In genomic region chr12:33197287-33197686, GRCm38 (mm10) we compare ENCODE assay signal across 16 mouse cellular contexts. TPM values are rescaled to one million over a fixed set of nuclear protein-coding genes. Genes with fewer than 3 reads are reported as not detected.
DNase-seq lines count a peak whose midpoint lies in the region; ATAC-seq and TF ChIP-seq lines count a peak whose summit lies in the region.
"Had no signal": no experiment of that assay in that cellular context is flagged by ENCODE, and none has a peak within 500 bp of the region (broad histone marks: within the 10 kb centered on the region; RNA-seq: fewer than 3 reads in every experiment).

No protein-coding gene starts in this region.

- no peaks in the 10 kb centered on the region for H3K27me3 ChIP-seq in forebrain, embryonic 13.5 days
- no peaks in the 10 kb centered on the region for H3K27me3 ChIP-seq in forebrain, embryonic 10.5 days (ENCODE audit: poor library complexity, severe bottlenecking)
- H3K27me3 ChIP-seq in lung, embryonic 14.5 days (ENCODE audit: insufficient read depth, low read length) = no peaks in the 10 kb centered on the region
- H3K27me3 ChIP-seq in neural tube, embryonic 13.5 days = 0 out of 2 replicates have a peak, but pooled peaks cover 11% of the 10 kb centered on the region
- H3K27me3 ChIP-seq: forebrain, embryonic 12.5 days; hindbrain, embryonic 12.5 days; liver, embryonic 12.5 days had no signal

- H3K9ac ChIP-seq in forebrain, embryonic 13.5 days = no peak overlapping the region
- no peak overlapping the region for H3K9ac ChIP-seq in lung, embryonic 14.5 days
- no peak overlapping the region for H3K9ac ChIP-seq in neural tube, embryonic 13.5 days
- H3K9ac ChIP-seq: forebrain, embryonic 12.5 days; hindbrain, embryonic 12.5 days; liver, embryonic 12.5 days had no signal

- H3K4me3 ChIP-seq in forebrain, embryonic 13.5 days = no peak overlapping the region
- no peak overlapping the region for H3K4me3 ChIP-seq in forebrain, embryonic 10.5 days
- no peak overlapping the region for H3K4me3 ChIP-seq in lung, embryonic 14.5 days (ENCODE audit: low read depth, low read length)
- H3K4me3 ChIP-seq in neural tube, embryonic 13.5 days = no peak overlapping the region
- H3K4me3 ChIP-seq: forebrain, embryonic 12.5 days; hindbrain, embryonic 12.5 days; liver, embryonic 12.5 days had no signal

- no peak overlapping the region for H3K4me2 ChIP-seq in forebrain, embryonic 13.5 days
- H3K4me2 ChIP-seq in lung, embryonic 14.5 days = no peak overlapping the region
- no peak overlapping the region for H3K4me2 ChIP-seq in neural tube, embryonic 13.5 days
- H3K4me2 ChIP-seq: forebrain, embryonic 12.5 days; hindbrain, embryonic 12.5 days; liver, embryonic 12.5 days had no signal

- ATAC-seq in forebrain, embryonic 13.5 days = peak; percentile 19; the same call in 1 of the 2 replicates
- ATAC-seq in lung, embryonic 14.5 days (ENCODE audit: insufficient read depth) = no peak
- peak; percentile 67 for ATAC-seq in neural tube, embryonic 13.5 days (ENCODE audit: low read depth)
- ATAC-seq: liver, embryonic 12.5 days had no signal

- H3K27ac ChIP-seq in forebrain, embryonic 13.5 days = no peak overlapping the region
- H3K27ac ChIP-seq in forebrain, embryonic 10.5 days = no peak overlapping the region
- H3K27ac ChIP-seq in lung, embryonic 14.5 days (ENCODE audit: low read depth) = no peak overlapping the region
- no peak overlapping the region for H3K27ac ChIP-seq in neural tube, embryonic 13.5 days (replicated peaks)
- H3K27ac ChIP-seq: forebrain, embryonic 12.5 days; hindbrain, embryonic 12.5 days; liver, embryonic 12.5 days; stomach, postnatal 0 days had no signal

- 0 out of 2 replicates have a peak, but pooled peaks cover 4% of the 10 kb centered on the region for H3K36me3 ChIP-seq in forebrain, embryonic 13.5 days (ENCODE audit: poor library complexity, severe bottlenecking)
- H3K36me3 ChIP-seq in forebrain, embryonic 10.5 days (replicated peaks) = peaks cover 5% of the 10 kb centered on the region; the same call in 1 of the 2 replicates
- no peaks in the 10 kb centered on the region for H3K36me3 ChIP-seq in lung, embryonic 14.5 days (ENCODE audit: insufficient read depth)
- no peaks in the 10 kb centered on the region for H3K36me3 ChIP-seq in neural tube, embryonic 13.5 days
- H3K36me3 ChIP-seq: forebrain, embryonic 12.5 days; liver, embryonic 12.5 days had no signal

- no peak for TF ChIP-seq POLR2A in brain, embryonic 14.5 days (IDR thresholded peaks at IDR 0.05; ENCODE audit: borderline replicate concordance, extremely low read depth, insufficient read depth, insufficient read length, poor library complexity, severe bottlenecking)

- WGBS in forebrain, embryonic 13.5 days = 20% methylated on average over 6 of the region's 6 CpGs
- 67% methylated on average over 6 of the region's 6 CpGs for WGBS in forebrain, embryonic 10.5 days
- WGBS in lung, embryonic 14.5 days = 70% methylated on average over 6 of the region's 6 CpGs
- WGBS in neural tube, embryonic 13.5 days = 14% methylated on average over 6 of the region's 6 CpGs

- no peak for DNase-seq in forebrain, embryonic 10.5 days (ENCODE audit: extremely low spot score, low spot score)
- peak; percentile 56 for DNase-seq in lung, embryonic 14.5 days
- DNase-seq in lung, postnatal 14 days = no peak
- peak; percentile 73 for DNase-seq in brain, embryonic 14.5 days (ENCODE audit: low read depth)
- DNase-seq in urinary bladder, postnatal 25 days (ENCODE audit: low spot score) = no peak
- DNase-seq in adrenal gland, postnatal 36 days = no peak
- DNase-seq: adrenal gland, postnatal 14 days; B cell, adult 2 months; kidney, adult 11 months; kidney, postnatal 10 days had no signal

- TF ChIP-seq CTCF in lung, embryonic 14.5 days (IDR thresholded peaks at IDR 0.05; ENCODE audit: low read depth) = no peak
- no peak for TF ChIP-seq CTCF in brain, embryonic 14.5 days (IDR thresholded peaks at IDR 0.05; ENCODE audit: borderline replicate concordance, extremely low read depth, insufficient read depth, insufficient read length)

- peaks cover 28% of the 10 kb centered on the region for H3K4me1 ChIP-seq in forebrain, embryonic 13.5 days
- peaks cover 45% of the 10 kb centered on the region for H3K4me1 ChIP-seq in forebrain, embryonic 10.5 days
- H3K4me1 ChIP-seq in lung, embryonic 14.5 days (ENCODE audit: insufficient read depth) = peaks cover 9% of the 10 kb centered on the region; the same call in 1 of the 2 replicates
- H3K4me1 ChIP-seq in neural tube, embryonic 13.5 days (replicated peaks) = peaks cover 51% of the 10 kb centered on the region

- 0 out of 2 replicates have a peak, but pooled peaks cover 6% of the 10 kb centered on the region for H3K9me3 ChIP-seq in forebrain, embryonic 13.5 days (replicated peaks)
- H3K9me3 ChIP-seq in forebrain, embryonic 10.5 days = no peaks in the 10 kb centered on the region
- H3K9me3 ChIP-seq in lung, embryonic 14.5 days (ENCODE audit: low read depth, low read length) = no peaks in the 10 kb centered on the region
- no peaks in the 10 kb centered on the region; the same call in 1 of the 2 replicates for H3K9me3 ChIP-seq in neural tube, embryonic 13.5 days
- H3K9me3 ChIP-seq: forebrain, embryonic 12.5 days; liver, embryonic 12.5 days had no signal

RNA-seq across cellular contexts. Expression of gene Atxn7l1, which starts 49.8 kb away (rescaled TPM):
- polyA plus RNA-seq in forebrain, embryonic 13.5 days (2015; fragmentation: Nextera tagmentation; extraction: Ambion mirVana) = 13.9 and 15.4 TPM in 2 replicates
- 10.4 and 11.0 TPM in 2 replicates for polyA plus RNA-seq in forebrain, embryonic 10.5 days (2016; fragmentation: Nextera tagmentation; extraction: Ambion mirVana)
- 14.4 and 16.5 TPM in 2 replicates for polyA plus RNA-seq in lung, embryonic 14.5 days (2014; fragmentation: Nextera tagmentation; extraction: Ambion mirVana)
- polyA plus RNA-seq in brain, embryonic 14.5 days (2012; rRNA removed) = 30.3 and 43.3 TPM in 2 replicates
- polyA plus RNA-seq in neural tube, embryonic 13.5 days (2015; fragmentation: Nextera tagmentation; extraction: Ambion mirVana) = 22.1 and 23.3 TPM in 2 replicates
- total RNA-seq in adrenal gland, postnatal 36 days (2021) = 10 to 100 TPM; 26.5 to 29.5 TPM

Comparison
In these comparisons a context has a peak if more than half of its experiments do, and no peak if none do; other contexts are left out.
1. DNase-seq: peak in lung, embryonic 14.5 days (single experiment) and brain, embryonic 14.5 days (single experiment); none in forebrain, embryonic 10.5 days (single experiment), lung, postnatal 14 days (single experiment), urinary bladder, postnatal 25 days (single experiment) and adrenal gland, postnatal 36 days (0 of 2).